Comparison of ENCODE assay signal across 28 mouse cellular contexts in the genomic region with DNA sequence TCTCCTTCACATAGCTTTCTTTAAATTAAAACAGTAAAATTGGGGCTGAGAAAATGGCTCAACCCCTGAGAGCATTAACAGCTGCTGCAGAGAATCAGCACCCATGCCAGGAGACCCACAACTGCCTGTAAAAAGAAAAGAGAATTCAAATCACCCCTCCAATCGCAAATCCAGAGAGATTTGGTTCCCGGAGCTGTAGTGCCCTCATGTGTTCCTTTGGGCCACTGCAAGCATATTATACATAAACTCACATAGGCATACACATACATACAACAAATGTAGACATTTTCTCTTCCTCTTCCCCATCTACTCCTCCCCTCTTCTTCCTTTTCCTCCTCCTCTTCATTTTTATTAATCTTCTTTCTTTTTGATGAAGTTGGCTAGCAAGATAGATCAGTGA.
A peak's percentile ranks its signal among the peaks of the same experiment; 100 is the strongest.
DNase-seq lines count a peak whose midpoint lies in the region; ATAC-seq and TF ChIP-seq lines count a peak whose summit lies in the region.
"Had no signal": no experiment of that assay in that cellular context is flagged by ENCODE, and none has a peak within 500 bp of the region (broad histone marks: within the 10 kb centered on the region; RNA-seq: fewer than 3 reads in every experiment).

No protein-coding gene starts in this region.

- H3K27me3 ChIP-seq in midbrain, postnatal 0 days (ENCODE audit: insufficient read depth, low read length), result no peaks in the 10 kb centered on the region
- H3K27me3 ChIP-seq in midbrain, embryonic 15.5 days (replicated peaks), result no peaks in the 10 kb centered on the region
- no peaks in the 10 kb centered on the region for H3K27me3 ChIP-seq in Patski
- no peaks in the 10 kb centered on the region for H3K27me3 ChIP-seq in limb, embryonic 10.5 days (ENCODE audit: low read depth, poor library complexity, severe bottlenecking)
- H3K27me3 ChIP-seq: CH12.LX; embryonic facial prominence, embryonic 12.5 days; embryonic facial prominence, embryonic 15.5 days; hindbrain, embryonic 13.5 days had no signal

- peak; percentile 31; the same call in 1 of the 2 replicates for TF ChIP-seq CTCF in midbrain, postnatal 0 days (IDR thresholded peaks at IDR 0.05)
- TF ChIP-seq CTCF in Patski (IDR thresholded peaks at IDR 0.05), result peak; percentile 9

- no peak overlapping the region for H3K27ac ChIP-seq in midbrain, postnatal 0 days (ENCODE audit: low read depth, low read length)
- no peak overlapping the region for H3K27ac ChIP-seq in midbrain, embryonic 15.5 days
- 0 out of 2 replicates have a peak overlapping the region, but pooled peaks have one; percentile 10 for H3K27ac ChIP-seq in limb, embryonic 10.5 days
- H3K27ac ChIP-seq: embryonic facial prominence, embryonic 12.5 days; embryonic facial prominence, embryonic 15.5 days; gastrocnemius, adult 2 months; hindbrain, embryonic 10.5 days; hindbrain, embryonic 13.5 days; hindbrain, postnatal 0 days had no signal

- H3K9me3 ChIP-seq in midbrain, postnatal 0 days (ENCODE audit: low read length), result no peaks in the 10 kb centered on the region
- no peaks in the 10 kb centered on the region for H3K9me3 ChIP-seq in midbrain, embryonic 15.5 days
- H3K9me3 ChIP-seq in limb, embryonic 10.5 days (replicated peaks), result no peaks in the 10 kb centered on the region
- H3K9me3 ChIP-seq: embryonic facial prominence, embryonic 12.5 days; embryonic facial prominence, embryonic 15.5 days; hindbrain, embryonic 10.5 days; hindbrain, embryonic 13.5 days had no signal

- no peaks in the 10 kb centered on the region for H3K36me3 ChIP-seq in midbrain, postnatal 0 days (ENCODE audit: insufficient read depth, low read length)
- H3K36me3 ChIP-seq in midbrain, embryonic 15.5 days (replicated peaks), result no peaks in the 10 kb centered on the region
- H3K36me3 ChIP-seq in limb, embryonic 10.5 days, result no peaks in the 10 kb centered on the region
- H3K36me3 ChIP-seq: embryonic facial prominence, embryonic 12.5 days; embryonic facial prominence, embryonic 15.5 days; G1E; hindbrain, embryonic 10.5 days; hindbrain, embryonic 13.5 days had no signal

- no peak overlapping the region for H3K9ac ChIP-seq in midbrain, postnatal 0 days (replicated peaks; ENCODE audit: low read length, poor library complexity, severe bottlenecking)
- no peak overlapping the region for H3K9ac ChIP-seq in midbrain, embryonic 15.5 days
- H3K9ac ChIP-seq: embryonic facial prominence, embryonic 12.5 days; embryonic facial prominence, embryonic 15.5 days; forebrain, postnatal 0 days; hindbrain, embryonic 13.5 days had no signal

- in situ Hi-C loops in Patski (cut with MboI; ENCODE audit: low pct_unique_long_range_greater_than_20kb), result no loop called here

- no peaks in the 10 kb centered on the region for H3K4me1 ChIP-seq in midbrain, postnatal 0 days (ENCODE audit: insufficient read depth, low read length)
- peaks cover 7% of the 10 kb centered on the region for H3K4me1 ChIP-seq in midbrain, embryonic 15.5 days
- H3K4me1 ChIP-seq in limb, embryonic 10.5 days, result peaks cover 4% of the 10 kb centered on the region
- H3K4me1 ChIP-seq: embryonic facial prominence, embryonic 12.5 days; embryonic facial prominence, embryonic 15.5 days; hindbrain, embryonic 10.5 days had no signal

- H3K4me2 ChIP-seq in midbrain, postnatal 0 days (ENCODE audit: low read depth, low read length, poor library complexity, severe bottlenecking), result no peak overlapping the region
- no peak overlapping the region for H3K4me2 ChIP-seq in midbrain, embryonic 15.5 days
- H3K4me2 ChIP-seq: embryonic facial prominence, embryonic 12.5 days; embryonic facial prominence, embryonic 15.5 days; heart, embryonic 11.5 days; hindbrain, embryonic 13.5 days had no signal

- ATAC-seq in midbrain, postnatal 0 days (ENCODE audit: low FRiP score), result no peak
- no peak for ATAC-seq in midbrain, embryonic 15.5 days (replicated peaks)
- ATAC-seq in Patski, result no peak
- ATAC-seq: forebrain, embryonic 14.5 days; forebrain, postnatal 0 days; hindbrain, postnatal 0 days; inflammation-experienced regulatory T-cells, adult 6 months; intestine, embryonic 16.5 days had no signal

- DNase-seq in midbrain, postnatal 0 days (ENCODE audit: low spot score), result no peak
- no peak for DNase-seq in Patski (ENCODE audit: low read depth, low spot score)
- peak; percentile 26 for DNase-seq in limb, embryonic 10.5 days (ENCODE audit: low spot score)
- DNase-seq in right cerebral cortex, adult 2 months (ENCODE audit: low spot score in 2 of 2), result no peak
- DNase-seq in adrenal gland, adult (ENCODE audit: inconsistent age in 2 of 2, low spot score in 1 of 2), result no peak
- no peak for DNase-seq in cerebellum, adult 8-10 months
- DNase-seq: adrenal gland, adult 8-10 months; adrenal gland, postnatal 25 days; B cell, adult 2 months; cerebellum, adult 11-12 months; cerebellum, adult 9-10 months; cerebellum, postnatal 14 days; forebrain, postnatal 0 days; gastrocnemius, adult 2 months; gastrocnemius, postnatal 14 days; heart, adult 11 months had no signal

- no peak overlapping the region for H3K4me3 ChIP-seq in midbrain, postnatal 0 days (ENCODE audit: low read depth, low read length)
- H3K4me3 ChIP-seq in midbrain, embryonic 15.5 days, result no peak overlapping the region
- no peak overlapping the region for H3K4me3 ChIP-seq in limb, embryonic 10.5 days
- H3K4me3 ChIP-seq: embryonic facial prominence, embryonic 12.5 days; embryonic facial prominence, embryonic 15.5 days; gastrocnemius, adult 2 months; hindbrain, embryonic 10.5 days; hindbrain, embryonic 13.5 days had no signal

- CTCF ChIA-PET in Patski (lab: Charles Lee), result interaction anchor here (1.2 kb wide), 1 partner anchor 35 kb away, joined by 3 read pairs; no protein-coding TSS in a partner anchor

- 93% methylated on average over 2 of the region's 2 CpGs for WGBS in midbrain, postnatal 0 days
- 89% methylated on average over 2 of the region's 2 CpGs for whole genome bisulfite sequencing in midbrain, embryonic 15.5 days
- WGBS in limb, embryonic 10.5 days, result 87% methylated on average over 2 of the region's 2 CpGs

- POLR2A ChIA-PET in Patski (lab: Charles Lee), result interaction anchor here (0.7 kb wide), 1 partner anchor 100 kb away, joined by 3 read pairs; no protein-coding TSS in a partner anchor
